Mouse (Mus musculus): ENCODE results near the gene Fchsd2. TPM values are rescaled to one million over a fixed set of nuclear protein-coding genes. Genes with fewer than 3 reads are reported as not detected.
A peak's percentile ranks its signal among the peaks of the same experiment; 100 is the strongest.

Fchsd2 gene
- polyA plus RNA-seq, 1 experiment from 2014 or later = 20.4 TPM

DNA sequence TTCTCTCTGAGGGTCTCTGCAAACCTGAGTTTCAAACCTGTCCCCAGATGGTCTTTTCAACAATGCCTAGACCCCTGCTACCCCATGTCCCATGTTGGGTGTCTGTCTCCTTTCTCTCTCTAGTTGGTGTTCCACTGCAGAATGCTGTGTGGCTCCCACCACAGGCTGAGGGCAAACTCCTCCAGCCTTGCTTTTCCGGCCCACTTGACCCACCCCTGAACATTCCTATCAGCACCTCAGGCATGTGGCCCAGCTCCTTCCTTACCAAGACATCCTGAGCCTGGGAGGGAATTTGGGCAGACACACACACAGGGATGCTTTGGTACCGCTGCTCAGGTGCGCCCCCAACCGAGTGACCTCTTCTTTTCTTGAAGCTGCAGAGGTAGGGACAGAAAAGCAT lies 200.9 kb downstream of the Fchsd2 start:
- H3K36me3 ChIP-seq (ENCODE audit: control insufficient read depth, insufficient read depth, low read length) = peaks cover 3% of the 10 kb centered on the region; the same call in 1 of the 2 replicates
- WGBS (ENCODE audit: insufficient replicate concordance) = 33% methylated on average over 4 of the region's 4 CpGs
- no peak overlapping the region for H3K9ac ChIP-seq (ENCODE audit: low read depth, low read length)
- H3K4me3 ChIP-seq (ENCODE audit: low read depth, low read length) = no peak overlapping the region
- H3K4me1 ChIP-seq (ENCODE audit: control insufficient read depth, insufficient read depth, low read length) = peaks cover 4% of the 10 kb centered on the region; the same call in 1 of the 2 replicates
- no peaks in the 10 kb centered on the region for H3K9me3 ChIP-seq (replicated peaks; ENCODE audit: control insufficient read depth, low read length)
- H3K27me3 ChIP-seq (ENCODE audit: control insufficient read depth, insufficient read depth, low read length) = peaks cover 14% of the 10 kb centered on the region
- no peak overlapping the region for H3K4me2 ChIP-seq
- ATAC-seq (replicated peaks; ENCODE audit: insufficient number of reproducible peaks, low FRiP score, low TSS enrichment) = no peak
- H3K27ac ChIP-seq (ENCODE audit: low read depth, low read length) = no peak overlapping the region

DNA sequence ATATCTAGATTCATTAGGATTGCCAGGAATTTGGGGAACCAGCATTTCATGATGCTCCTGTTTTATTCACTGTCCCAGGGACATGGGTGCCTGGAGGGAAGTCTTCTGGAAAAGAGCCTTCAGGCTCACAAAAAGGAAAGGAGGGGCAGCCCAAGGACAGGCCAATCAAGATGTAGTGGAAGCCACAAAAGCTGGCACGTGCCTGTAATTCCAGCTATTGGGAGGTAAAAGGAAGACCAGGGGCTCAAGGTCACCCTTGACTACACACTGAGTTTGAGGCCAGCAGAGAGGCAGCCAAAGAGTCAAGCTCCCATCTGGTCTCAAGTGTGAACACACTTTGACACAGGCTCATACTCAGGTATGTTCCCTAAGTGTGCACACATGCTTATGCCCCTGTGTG lies 202.8 kb downstream of the Fchsd2 start:
- Histone ChIP-seq H3K27me3 (ENCODE audit: control insufficient read depth, insufficient read depth, low read length) (peaks cover 28% of the 10 kb centered on the region), H3K4me3 (ENCODE audit: low read depth, low read length) (no peak overlapping the region), H3K27ac (ENCODE audit: low read depth, low read length) (no peak overlapping the region), H3K4me1 (ENCODE audit: control insufficient read depth, insufficient read depth, low read length) (peaks cover 5% of the 10 kb centered on the region), H3K4me2 (no peak overlapping the region), H3K9me3 (replicated peaks; ENCODE audit: control insufficient read depth, low read length) (no peaks in the 10 kb centered on the region), H3K36me3 (ENCODE audit: control insufficient read depth, insufficient read depth, low read length) (peaks cover 2% of the 10 kb centered on the region; the same call in 1 of the 2 replicates), H3K9ac (ENCODE audit: low read depth, low read length) (no peak overlapping the region)
- no peak for ATAC-seq (replicated peaks; ENCODE audit: insufficient number of reproducible peaks, low FRiP score, low TSS enrichment)
- WGBS (ENCODE audit: insufficient replicate concordance) = 70% methylated on average over 1 of the region's 1 CpGs

DNA sequence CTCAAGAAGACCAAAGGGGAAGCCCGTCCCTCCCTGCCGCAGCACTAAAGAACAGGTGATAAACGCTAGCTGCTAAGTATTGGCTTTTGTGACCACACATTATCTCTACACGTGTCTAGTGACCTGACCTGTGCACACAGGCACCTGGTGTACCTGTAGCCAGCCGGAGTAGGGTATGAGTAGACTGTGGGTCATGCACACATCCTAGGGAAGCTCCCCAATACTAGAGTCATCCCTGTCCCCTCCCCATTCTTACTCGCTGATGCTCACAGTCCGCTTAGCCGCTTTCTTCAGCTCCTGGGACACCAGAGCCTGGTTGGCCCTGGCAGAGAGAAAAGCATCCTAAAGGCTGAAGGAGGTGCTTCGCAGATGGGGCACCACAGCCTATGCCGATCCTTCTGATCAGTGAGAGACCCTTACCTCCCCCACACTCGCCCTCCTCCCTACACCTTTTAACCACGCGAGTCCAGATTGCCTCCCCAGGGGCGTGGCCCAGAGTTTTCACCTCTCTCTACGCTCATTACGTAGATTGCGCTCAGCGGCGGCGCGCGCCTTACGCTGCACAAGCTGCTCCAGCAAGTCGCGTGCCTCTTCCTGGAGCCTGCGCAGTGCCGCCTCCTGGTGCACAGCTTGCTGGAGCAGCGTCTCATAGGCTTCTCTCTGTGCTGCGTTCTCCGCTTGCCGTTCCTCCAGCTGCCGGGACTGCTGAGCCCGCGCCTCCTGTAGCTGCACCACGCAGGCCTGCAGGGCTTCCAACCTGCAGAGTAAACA lies 203.8 kb downstream of the Fchsd2 start:
- 11% methylated on average over 35 of the region's 35 CpGs for WGBS (ENCODE audit: insufficient replicate concordance)
- Histone ChIP-seq H3K36me3 (ENCODE audit: control insufficient read depth, insufficient read depth, low read length) (no peaks in the 10 kb centered on the region), H3K27ac (ENCODE audit: low read depth, low read length) (no peak overlapping the region), H3K4me3 (ENCODE audit: low read depth, low read length) (peak overlapping the region; percentile 32), H3K9ac (ENCODE audit: low read depth, low read length) (peak overlapping the region; percentile 63), H3K9me3 (replicated peaks; ENCODE audit: control insufficient read depth, low read length) (no peaks in the 10 kb centered on the region), H3K4me2 (peak overlapping the region; percentile 73), H3K27me3 (ENCODE audit: control insufficient read depth, insufficient read depth, low read length) (peaks cover 28% of the 10 kb centered on the region), H3K4me1 (ENCODE audit: control insufficient read depth, insufficient read depth, low read length) (peaks cover 15% of the 10 kb centered on the region)
- peak; percentile 43; the same call in 1 of the 2 replicates for ATAC-seq (replicated peaks; ENCODE audit: insufficient number of reproducible peaks, low FRiP score, low TSS enrichment)

DNA sequence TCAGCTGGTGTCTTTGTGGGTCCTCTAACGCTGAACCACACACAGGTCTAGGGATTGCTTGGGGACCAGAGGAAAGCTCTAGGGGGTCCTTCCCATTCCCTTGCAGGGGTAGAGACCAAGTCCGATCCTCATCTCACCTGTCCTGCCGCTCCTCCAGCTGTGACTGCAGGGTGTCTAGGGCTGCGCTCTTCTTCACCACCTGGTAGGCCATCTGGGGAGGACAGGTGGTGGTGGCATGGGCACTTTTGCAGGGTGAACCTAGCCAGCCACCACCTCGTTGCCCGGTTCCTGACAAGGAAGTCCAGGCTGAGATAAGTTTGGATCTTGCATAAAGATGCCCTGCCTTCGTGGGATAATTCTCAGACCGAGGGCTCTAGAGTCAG lies 204.4 kb downstream of the Fchsd2 start:
- Histone ChIP-seq H3K9me3 (replicated peaks; ENCODE audit: control insufficient read depth, low read length) (no peaks in the 10 kb centered on the region), H3K27ac (ENCODE audit: low read depth, low read length) (no peak overlapping the region), H3K4me2 (peak overlapping the region; percentile 73), H3K4me1 (ENCODE audit: control insufficient read depth, insufficient read depth, low read length) (peaks cover 15% of the 10 kb centered on the region), H3K9ac (ENCODE audit: low read depth, low read length) (peak overlapping the region; percentile 44), H3K36me3 (ENCODE audit: control insufficient read depth, insufficient read depth, low read length) (no peaks in the 10 kb centered on the region), H3K4me3 (ENCODE audit: low read depth, low read length) (peak overlapping the region; percentile 32), H3K27me3 (ENCODE audit: control insufficient read depth, insufficient read depth, low read length) (peaks cover 28% of the 10 kb centered on the region)
- ATAC-seq (replicated peaks; ENCODE audit: insufficient number of reproducible peaks, low FRiP score, low TSS enrichment) = no peak
- 26% methylated on average over 8 of the region's 8 CpGs for WGBS (ENCODE audit: insufficient replicate concordance)

DNA sequence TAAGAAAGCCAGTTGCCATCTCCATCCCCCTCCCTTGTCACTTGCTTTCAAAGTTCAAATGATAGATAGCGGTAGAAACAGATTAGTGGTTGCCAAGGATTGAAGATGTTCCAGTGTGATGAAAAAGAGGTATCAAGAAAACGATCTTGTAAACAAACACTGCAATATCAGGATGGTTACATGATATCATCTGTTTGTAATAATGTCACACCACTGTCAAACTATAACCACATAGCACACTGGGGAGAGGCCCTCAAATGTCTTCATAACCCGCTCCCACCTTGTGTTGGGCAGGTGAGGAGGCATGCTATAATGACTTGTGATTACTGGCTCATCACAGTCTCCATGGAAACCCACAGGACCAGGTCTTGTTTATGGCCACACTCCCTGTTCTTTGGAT lies 205.7 kb downstream of the Fchsd2 start:
- 83% methylated on average over 3 of the region's 3 CpGs for WGBS (ENCODE audit: insufficient replicate concordance)
- no peak for ATAC-seq (replicated peaks; ENCODE audit: insufficient number of reproducible peaks, low FRiP score, low TSS enrichment)
- Histone ChIP-seq H3K9ac (ENCODE audit: low read depth, low read length) (no peak overlapping the region), H3K27me3 (ENCODE audit: control insufficient read depth, insufficient read depth, low read length) (peaks cover 28% of the 10 kb centered on the region), H3K4me1 (ENCODE audit: control insufficient read depth, insufficient read depth, low read length) (peaks cover 15% of the 10 kb centered on the region), H3K27ac (ENCODE audit: low read depth, low read length) (no peak overlapping the region), H3K9me3 (replicated peaks; ENCODE audit: control insufficient read depth, low read length) (no peaks in the 10 kb centered on the region), H3K4me3 (ENCODE audit: low read depth, low read length) (no peak overlapping the region), H3K36me3 (ENCODE audit: control insufficient read depth, insufficient read depth, low read length) (no peaks in the 10 kb centered on the region), H3K4me2 (no peak overlapping the region)

DNA sequence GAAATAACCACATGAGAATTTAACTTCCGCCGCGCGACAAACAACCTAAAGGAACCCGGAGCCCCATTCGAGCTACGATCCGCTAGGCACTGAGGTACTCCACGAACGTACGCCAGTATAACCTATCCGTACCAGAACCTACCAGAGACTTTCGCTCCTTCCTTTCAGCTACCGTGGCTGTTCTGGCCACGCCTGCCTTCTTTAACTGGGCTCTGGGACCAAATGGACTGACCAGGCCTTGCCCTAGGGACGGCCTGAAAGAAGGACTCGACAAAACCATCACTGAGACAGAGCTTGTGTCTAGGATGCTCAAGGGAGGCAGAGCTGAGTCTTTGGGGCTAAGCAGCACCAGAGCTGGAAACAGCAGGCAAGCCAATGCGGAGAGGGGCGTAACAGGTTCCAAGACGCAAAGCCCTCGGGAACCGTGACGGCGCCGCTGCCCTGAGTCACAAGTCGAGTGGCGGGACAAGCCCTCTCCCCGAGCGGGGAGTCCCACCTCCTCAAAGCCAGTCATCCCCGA lies 208.8 kb downstream of the Fchsd2 start:
- WGBS (ENCODE audit: insufficient replicate concordance) = under 1% methylated on average over 30 of the region's 30 CpGs
- Histone ChIP-seq H3K27ac (ENCODE audit: low read depth, low read length) (peak overlapping the region; percentile 73), H3K9me3 (replicated peaks; ENCODE audit: control insufficient read depth, low read length) (no peaks in the 10 kb centered on the region), H3K9ac (ENCODE audit: low read depth, low read length) (peak overlapping the region; percentile 80), H3K27me3 (ENCODE audit: control insufficient read depth, insufficient read depth, low read length) (peaks cover 28% of the 10 kb centered on the region), H3K4me3 (ENCODE audit: low read depth, low read length) (peak overlapping the region; percentile 76), H3K36me3 (ENCODE audit: control insufficient read depth, insufficient read depth, low read length) (no peaks in the 10 kb centered on the region), H3K4me2 (peak overlapping the region; percentile 91), H3K4me1 (ENCODE audit: control insufficient read depth, insufficient read depth, low read length) (peaks cover 15% of the 10 kb centered on the region)
- ATAC-seq (replicated peaks; ENCODE audit: insufficient number of reproducible peaks, low FRiP score, low TSS enrichment) = peak; percentile 36; the same call in 1 of the 2 replicates

DNA sequence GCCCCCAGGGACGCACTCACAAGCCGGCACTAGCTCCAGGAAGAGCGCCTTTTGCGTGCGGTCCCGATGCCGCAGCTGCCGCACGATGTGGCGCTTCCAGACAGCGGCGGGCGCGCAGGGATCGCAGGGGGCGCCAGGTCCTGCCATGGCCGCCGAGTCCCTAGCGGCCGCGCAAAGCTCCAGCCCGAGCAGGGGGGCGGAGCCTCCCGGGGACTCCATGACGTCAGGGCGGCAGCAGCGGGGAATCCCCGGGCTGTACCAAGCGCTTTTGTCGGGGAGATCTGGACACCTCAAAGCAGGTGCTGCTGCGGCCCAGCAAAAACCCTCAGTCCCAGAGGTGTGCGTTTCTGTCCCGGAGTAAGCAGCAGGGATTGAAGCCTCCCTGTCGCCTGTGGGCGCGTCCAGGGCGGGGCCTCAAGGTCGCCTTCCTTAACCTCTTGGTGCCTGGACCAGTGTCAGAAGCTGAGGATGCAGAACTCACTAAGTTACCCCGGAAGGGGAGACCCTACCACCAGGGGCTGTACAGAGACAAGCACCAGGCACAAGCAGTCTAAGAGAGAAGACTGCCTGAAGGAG lies 209.3 kb downstream of the Fchsd2 start, which contains the start of gene Atg16l2:
Atg16l2 (minus strand) TSS at position 371 of the 576 bp plus-strand sequence.
- ATAC-seq (replicated peaks; ENCODE audit: insufficient number of reproducible peaks, low FRiP score, low TSS enrichment) = peak; percentile 87
- Histone ChIP-seq H3K9me3 (replicated peaks; ENCODE audit: control insufficient read depth, low read length) (no peaks in the 10 kb centered on the region), H3K27ac (ENCODE audit: low read depth, low read length) (peak within 1 kb of the TSS; percentile 73)

DNA sequence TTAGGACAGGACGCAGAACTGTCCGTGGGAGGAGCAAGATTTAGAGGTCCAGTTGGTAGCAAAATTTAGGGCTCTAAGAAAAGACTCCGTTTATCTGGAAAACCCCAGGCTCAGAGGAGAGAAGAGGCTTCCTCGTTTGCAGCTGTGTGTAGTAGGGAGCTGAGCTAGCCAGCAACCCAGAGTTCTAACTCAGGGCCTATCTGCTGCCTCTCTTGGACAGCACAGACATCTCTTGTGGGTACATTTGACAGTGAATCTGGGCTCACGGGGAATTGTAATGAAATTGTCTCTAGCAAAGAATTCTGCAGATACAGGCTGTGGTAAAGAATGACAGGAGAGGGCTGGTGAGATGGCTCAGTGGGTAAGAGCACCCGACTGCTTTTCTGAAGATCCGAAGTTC lies 210.0 kb downstream of the Fchsd2 start:
- no peak overlapping the region for H3K9ac ChIP-seq (ENCODE audit: low read depth, low read length)
- 26% methylated on average over 7 of the region's 7 CpGs for WGBS (ENCODE audit: insufficient replicate concordance)
- peak overlapping the region; percentile 73; the same call in 1 of the 2 replicates for H3K27ac ChIP-seq (ENCODE audit: low read depth, low read length)
- H3K27me3 ChIP-seq (ENCODE audit: control insufficient read depth, insufficient read depth, low read length) = peaks cover 21% of the 10 kb centered on the region
- ATAC-seq (replicated peaks; ENCODE audit: insufficient number of reproducible peaks, low FRiP score, low TSS enrichment) = no peak
- H3K4me2 ChIP-seq = peak overlapping the region; percentile 91
- no peaks in the 10 kb centered on the region for H3K9me3 ChIP-seq (replicated peaks; ENCODE audit: control insufficient read depth, low read length)
- H3K36me3 ChIP-seq (ENCODE audit: control insufficient read depth, insufficient read depth, low read length) = no peaks in the 10 kb centered on the region
- H3K4me3 ChIP-seq (ENCODE audit: low read depth, low read length) = peak overlapping the region; percentile 76
- H3K4me1 ChIP-seq (ENCODE audit: control insufficient read depth, insufficient read depth, low read length) = peaks cover 11% of the 10 kb centered on the region; the same call in 1 of the 2 replicates

More for the DNA sequence above, 209.3 kb downstream of the Fchsd2 start, which contains the start of gene Atg16l2:
- Histone ChIP-seq H3K36me3 (ENCODE audit: control insufficient read depth, insufficient read depth, low read length) (no peaks in the 10 kb centered on the region), H3K4me1 (ENCODE audit: control insufficient read depth, insufficient read depth, low read length) (peaks cover 13% of the 10 kb centered on the region), H3K27me3 (ENCODE audit: control insufficient read depth, insufficient read depth, low read length) (peaks cover 28% of the 10 kb centered on the region), H3K4me2 (peak within 1 kb of the TSS; percentile 91), H3K4me3 (ENCODE audit: low read depth, low read length) (peak within 1 kb of the TSS; percentile 76), H3K9ac (ENCODE audit: low read depth, low read length) (peak within 1 kb of the TSS; percentile 80)
- under 1% methylated on average over 39 of the region's 39 CpGs for WGBS (ENCODE audit: insufficient replicate concordance)

Data from heart, embryonic 11.5 days (tissue).